Mouse (Mus musculus): ENCODE data around the gene Vti1a.

- TF ChIP-seq EP300 (IDR thresholded peaks at IDR 0.05; ENCODE audit: insufficient read depth, low read depth, low read length) = peak; percentile 92
- no peak for TF ChIP-seq CTCF (IDR thresholded peaks at IDR 0.05; ENCODE audit: low read depth, low read length)
- TF ChIP-seq POLR2A (IDR thresholded peaks at IDR 0.05; ENCODE audit: insufficient read depth, low read length) = no peak
Measured at GRCm38 (mm10) chr19:55588948-55589896, 273.1 kb downstream of the Vti1a start.
